Mouse (Mus musculus): ENCODE data around the gene Sugt1.

The Sugt1 gene

GRCm38 (mm10) chr14:79677891-79678687, 90.6 kb downstream of the Sugt1 start:
- no peak for DNase-seq

- no peak for DNase-seq
These were observed 93.2 kb downstream of the Sugt1 start for GRCm38 (mm10) chr14:79680652-79681051.

Measured in right cerebral cortex, postnatal 25 days (tissue).